27 mouse cellular contexts compared by ENCODE assay signal in genomic region chr4:124393595-124393994, GRCm38 (mm10).
DNase-seq lines count a peak whose midpoint lies in the region; ATAC-seq lines count a peak whose summit lies in the region.
"Had no signal": no experiment of that assay in that cellular context is flagged by ENCODE, and none has a peak within 500 bp of the region (broad histone marks: within the 10 kb centered on the region; RNA-seq: fewer than 3 reads in every experiment).

No protein-coding gene starts in this region.

- H3K27me3 ChIP-seq in embryonic facial prominence, embryonic 14.5 days (replicated peaks; ENCODE audit: control insufficient read depth, insufficient read depth, low read length) = no peaks in the 10 kb centered on the region
- H3K27me3 ChIP-seq in embryonic facial prominence, embryonic 10.5 days (replicated peaks; ENCODE audit: low read depth, poor library complexity, severe bottlenecking) = peaks cover 54% of the 10 kb centered on the region
- peaks cover 14% of the 10 kb centered on the region for H3K27me3 ChIP-seq in kidney, embryonic 14.5 days (ENCODE audit: control insufficient read depth, insufficient read depth, low read length)

- H3K4me3 ChIP-seq in embryonic facial prominence, embryonic 14.5 days (ENCODE audit: low read depth, low read length) = no peak overlapping the region
- no peak overlapping the region for H3K4me3 ChIP-seq in embryonic facial prominence, embryonic 10.5 days
- H3K4me3 ChIP-seq in kidney, embryonic 14.5 days (ENCODE audit: low read length) = no peak overlapping the region
- H3K4me3 ChIP-seq: embryonic facial prominence, embryonic 13.5 days; forebrain, embryonic 10.5 days; forebrain, embryonic 13.5 days; heart, embryonic 12.5 days; heart, embryonic 15.5 days; hindbrain, embryonic 10.5 days; hindbrain, embryonic 13.5 days had no signal

- H3K36me3 ChIP-seq in embryonic facial prominence, embryonic 14.5 days (ENCODE audit: control insufficient read depth, insufficient read depth, low read length) = no peaks in the 10 kb centered on the region
- no peaks in the 10 kb centered on the region for H3K36me3 ChIP-seq in embryonic facial prominence, embryonic 10.5 days (replicated peaks)
- no peaks in the 10 kb centered on the region for H3K36me3 ChIP-seq in kidney, embryonic 14.5 days (ENCODE audit: control insufficient read depth, insufficient read depth, low read length)
- H3K36me3 ChIP-seq: embryonic facial prominence, embryonic 13.5 days; forebrain, embryonic 10.5 days; heart, embryonic 12.5 days; heart, embryonic 15.5 days; hindbrain, embryonic 10.5 days; hindbrain, embryonic 13.5 days had no signal

- ATAC-seq in embryonic facial prominence, embryonic 14.5 days (ENCODE audit: low read depth) = no peak
- no peak for ATAC-seq in kidney, embryonic 14.5 days (ENCODE audit: low FRiP score, low TSS enrichment)
- ATAC-seq: activated CD4-positive, CD25-positive, alpha-beta regulatory T cell, adult 4 months; forebrain, embryonic 13.5 days; forebrain, embryonic 16.5 days; hindbrain, embryonic 16.5 days had no signal

- no peak overlapping the region for H3K9ac ChIP-seq in embryonic facial prominence, embryonic 14.5 days (ENCODE audit: low read depth, low read length)
- H3K9ac ChIP-seq in kidney, embryonic 14.5 days (ENCODE audit: low read depth, low read length) = no peak overlapping the region
- H3K9ac ChIP-seq: embryonic facial prominence, embryonic 13.5 days; forebrain, embryonic 13.5 days; heart, embryonic 12.5 days; heart, embryonic 15.5 days; hindbrain, embryonic 13.5 days had no signal

- no peak overlapping the region for H3K4me2 ChIP-seq in embryonic facial prominence, embryonic 14.5 days (ENCODE audit: low read depth, low read length)
- H3K4me2 ChIP-seq in kidney, embryonic 14.5 days (replicated peaks; ENCODE audit: low read depth, low read length) = 0 out of 2 replicates have a peak overlapping the region, but pooled peaks have one; percentile 10
- H3K4me2 ChIP-seq: embryonic facial prominence, embryonic 13.5 days; forebrain, embryonic 13.5 days; heart, embryonic 12.5 days; heart, embryonic 15.5 days; hindbrain, embryonic 13.5 days had no signal

- H3K9me3 ChIP-seq in embryonic facial prominence, embryonic 14.5 days (ENCODE audit: control insufficient read depth, low read length) = no peaks in the 10 kb centered on the region
- H3K9me3 ChIP-seq in embryonic facial prominence, embryonic 10.5 days = no peaks in the 10 kb centered on the region
- no peaks in the 10 kb centered on the region for H3K9me3 ChIP-seq in kidney, embryonic 14.5 days (ENCODE audit: control insufficient read depth, low read length)
- H3K9me3 ChIP-seq: embryonic facial prominence, embryonic 13.5 days; forebrain, embryonic 10.5 days; forebrain, embryonic 13.5 days; heart, embryonic 12.5 days; heart, embryonic 15.5 days; hindbrain, embryonic 10.5 days; hindbrain, embryonic 13.5 days had no signal

- WGBS in embryonic facial prominence, embryonic 14.5 days = 19% methylated on average over 10 of the region's 10 CpGs
- WGBS in embryonic facial prominence, embryonic 10.5 days = 58% methylated on average over 10 of the region's 10 CpGs
- 16% methylated on average over 10 of the region's 10 CpGs for WGBS in kidney, embryonic 14.5 days

- H3K4me1 ChIP-seq in embryonic facial prominence, embryonic 14.5 days (ENCODE audit: control insufficient read depth, insufficient read depth, low read length) = peaks cover 16% of the 10 kb centered on the region
- peaks cover 24% of the 10 kb centered on the region for H3K4me1 ChIP-seq in embryonic facial prominence, embryonic 10.5 days
- peaks cover 15% of the 10 kb centered on the region; the same call in 1 of the 2 replicates for H3K4me1 ChIP-seq in kidney, embryonic 14.5 days (ENCODE audit: control insufficient read depth, insufficient read depth, low read length)

- DNase-seq in embryonic facial prominence, embryonic 14.5 days (ENCODE audit: low spot score) = peak; percentile 46
- no peak for DNase-seq in embryonic facial prominence, embryonic 10.5 days (ENCODE audit: low spot score)
- no peak for DNase-seq in kidney, postnatal 14 days
- peak; percentile 27 to 41 for DNase-seq in kidney, postnatal 4 days
- DNase-seq in kidney, postnatal 36 days = no peak
- DNase-seq in right cerebral cortex, adult 18-20 months = peak; percentile 54
- DNase-seq in right cerebral cortex, postnatal 25 days = no peak
- DNase-seq: adrenal gland, adult 8-10 months; adrenal gland, postnatal 25 days; cerebellum, adult 18-20 months; cerebellum, adult 9-10 months; cerebellum, postnatal 14 days; gastrocnemius, postnatal 25 days; heart, adult 18-20 months; heart, postnatal 10 days; heart, postnatal 36 days had no signal

- no peak overlapping the region for H3K27ac ChIP-seq in embryonic facial prominence, embryonic 14.5 days (replicated peaks; ENCODE audit: low read depth, low read length)
- no peak overlapping the region for H3K27ac ChIP-seq in embryonic facial prominence, embryonic 10.5 days (replicated peaks)
- H3K27ac ChIP-seq in kidney, embryonic 14.5 days (ENCODE audit: low read depth, low read length) = no peak overlapping the region
- H3K27ac ChIP-seq: embryonic facial prominence, embryonic 13.5 days; forebrain, embryonic 10.5 days; forebrain, embryonic 13.5 days; heart, embryonic 15.5 days; hindbrain, embryonic 10.5 days; hindbrain, embryonic 13.5 days had no signal

Comparison
In these comparisons a context has a peak if more than half of its experiments do, and no peak if none do; other contexts are left out.
1. DNase-seq: peak in embryonic facial prominence, embryonic 14.5 days (single experiment), kidney, postnatal 4 days (2 of 2) and right cerebral cortex, adult 18-20 months (single experiment); none in embryonic facial prominence, embryonic 10.5 days (single experiment), kidney, postnatal 14 days (single experiment), kidney, postnatal 36 days (0 of 2) and right cerebral cortex, postnatal 25 days (single experiment).